Mouse (Mus musculus): Measurements from ENCODE around the gene Pds5a.
A peak's percentile ranks its signal among the peaks of the same experiment; 100 is the strongest.
"Not testable (repeated sequence)": the region's sequence is repeated elsewhere in the genome, so short reads cannot be mapped to it uniquely, and the experiment has no call there.

The Pds5a gene

GRCm38 (mm10) chr5:65696821-65697485 is 1.1 kb downstream of the Pds5a start:
- peak; percentile 64 to 71 for DNase-seq (ENCODE audit: low spot score in 2 of 2)

- not testable (repeated sequence) for DNase-seq (ENCODE audit: low spot score in 2 of 2)
Measured at GRCm38 (mm10) chr5:65694076-65694475, 4.0 kb downstream of the Pds5a start.

GRCm38 (mm10) chr5:65693018-65693417 is 5.1 kb downstream of the Pds5a start:
- no peak for DNase-seq (ENCODE audit: low spot score in 2 of 2)

GRCm38 (mm10) chr5:65688806-65689205 is 9.3 kb downstream of the Pds5a start:
- DNase-seq (ENCODE audit: low spot score in 2 of 2), result no peak

GRCm38 (mm10) chr5:65686806-65687205 is 11.3 kb downstream of the Pds5a start:
- no peak for DNase-seq (ENCODE audit: low spot score in 2 of 2)

GRCm38 (mm10) chr5:65678826-65679225 is 19.2 kb downstream of the Pds5a start:
- DNase-seq (ENCODE audit: low spot score in 2 of 2), result no peak

GRCm38 (mm10) chr5:65672162-65672561 is 25.9 kb downstream of the Pds5a start:
- DNase-seq (ENCODE audit: low spot score in 2 of 2), result no peak

- no peak for DNase-seq (ENCODE audit: low spot score in 2 of 2)
Measured at GRCm38 (mm10) chr5:65667644-65668043, 30.4 kb downstream of the Pds5a start.

- no peak for DNase-seq (ENCODE audit: low spot score in 2 of 2)
Measured at GRCm38 (mm10) chr5:65665370-65665769, 32.7 kb downstream of the Pds5a start.

GRCm38 (mm10) chr5:65661958-65662357 is 36.1 kb downstream of the Pds5a start:
- DNase-seq (ENCODE audit: low spot score in 2 of 2), result no peak

- no peak for DNase-seq (ENCODE audit: low spot score in 2 of 2)
Measured at GRCm38 (mm10) chr5:65653786-65654185, 44.3 kb downstream of the Pds5a start.

- no peak for DNase-seq (ENCODE audit: low spot score in 2 of 2)
Measured at GRCm38 (mm10) chr5:65638896-65639295, 59.2 kb downstream of the Pds5a start.

GRCm38 (mm10) chr5:65624340-65624739 is 73.7 kb downstream of the Pds5a start:
- DNase-seq (ENCODE audit: low spot score in 2 of 2), result no peak

- no peak for DNase-seq (ENCODE audit: low spot score in 2 of 2)
Measured at GRCm38 (mm10) chr5:65613152-65613924, 84.7 kb downstream of the Pds5a start.

- no peak for DNase-seq (ENCODE audit: low spot score in 2 of 2)
Measured at GRCm38 (mm10) chr5:65610541-65610940, 87.5 kb downstream of the Pds5a start.

GRCm38 (mm10) chr5:65609769-65610168 is 88.3 kb downstream of the Pds5a start:
- no peak for DNase-seq (ENCODE audit: low spot score in 2 of 2)

- no peak for DNase-seq (ENCODE audit: low spot score in 2 of 2)
Measured at GRCm38 (mm10) chr5:65606820-65607219, 91.3 kb downstream of the Pds5a start.

- no peak for DNase-seq (ENCODE audit: low spot score in 2 of 2)
Measured at GRCm38 (mm10) chr5:65599681-65600080, 98.4 kb downstream of the Pds5a start.

GRCm38 (mm10) chr5:65592421-65592820 is 105.7 kb downstream of the Pds5a start:
- DNase-seq (ENCODE audit: low spot score in 2 of 2), result no peak

- no peak for DNase-seq (ENCODE audit: low spot score in 2 of 2)
Measured at GRCm38 (mm10) chr5:65590199-65590598, 107.9 kb downstream of the Pds5a start.

- DNase-seq (ENCODE audit: low spot score in 2 of 2), result no peak
Measured at GRCm38 (mm10) chr5:65586291-65586690, 111.8 kb downstream of the Pds5a start.

- no peak for DNase-seq (ENCODE audit: low spot score in 2 of 2)
Measured at GRCm38 (mm10) chr5:65578545-65578944, 119.5 kb downstream of the Pds5a start.

- DNase-seq (ENCODE audit: low spot score in 2 of 2), result no peak
Measured at GRCm38 (mm10) chr5:65575896-65576295, 122.2 kb downstream of the Pds5a start.
